Mouse (Mus musculus) liver, embryonic 16.5 days (tissue): ENCODE measurements at regions not wholly inside any gene's neighbourhood (a gene's known extent, or its start where the extent isn't known, plus 50 kb on each side); places are given as distances from the start of the nearest gene placed in this dataset.

Experiments
- ATAC-seq: fragments of 200-750 bp; cut with Nextera tagmentation; 2 replicates; pipeline ENCODE4 v1.8.0; 2017; ENCODE audit warnings: low read depth, mild to moderate bottlenecking, moderate number of reproducible peaks, moderate library complexity
- H3K27ac ChIP-seq: fragments of 300-500 bp; sonication (generic); 2 replicates; pipeline ENCODE4 v1.5.1; 2014; ENCODE audit warnings: mild to moderate bottlenecking, low read length
- H3K27me3 ChIP-seq: fragments of 300-500 bp; sonication (generic); 2 replicates; pipeline ENCODE4 v1.6.1; 2014; ENCODE audit warnings: low read depth, low read length, mixed read lengths; ENCODE audit not compliant: control insufficient read depth, insufficient read depth
- H3K36me3 ChIP-seq: fragments of 300-500 bp; sonication (generic); 2 replicates; pipeline ENCODE4 v1.6.1; 2014; ENCODE audit warnings: mild to moderate bottlenecking; ENCODE audit not compliant: control insufficient read depth, insufficient read depth
- H3K4me1 ChIP-seq: fragments of 300-500 bp; sonication (generic); 2 replicates; pipeline ENCODE4 v1.6.1; 2014; ENCODE audit warnings: low read depth, low read length, mixed read lengths; ENCODE audit not compliant: control insufficient read depth
- H3K4me2 ChIP-seq: fragments of 300-500 bp; sonication (generic); 2 replicates; pipeline ENCODE4 v1.6.1; 2014; ENCODE audit warnings: low read depth, low read length, mixed read lengths
- H3K4me3 ChIP-seq: fragments of 300-500 bp; sonication (generic); 2 replicates; pipeline ENCODE4 v1.5.1; 2014; ENCODE audit warnings: low read depth, mild to moderate bottlenecking, low read length
- H3K9ac ChIP-seq: fragments of 300-500 bp; sonication (generic); 2 replicates; pipeline ENCODE4 v1.6.1; 2014; ENCODE audit warnings: low read depth, low read length
- H3K9me3 ChIP-seq: fragments of 300-500 bp; sonication (generic); replicated peaks from 2 replicates; pipeline ENCODE4 v1.6.1; 2016; ENCODE audit warnings: low read length; ENCODE audit not compliant: control insufficient read depth
- WGBS: fragments of 180-500 bp; shearing (Covaris S2); extraction: QIAGEN DNeasy Blood & Tissue Kit; methylation state at CpG from one replicate; pipeline ENCODE4 v1.1.7; 2014; ENCODE audit not compliant: insufficient replicate concordance; 5-methylcytosine and 5-hydroxymethylcytosine counted together

- Histone ChIP-seq H3K4me2 (no peak overlapping the region), H3K4me1 (no peaks in the 10 kb centered on the region), H3K27ac (no peak overlapping the region), H3K36me3 (no peaks in the 10 kb centered on the region), H3K4me3 (no peak overlapping the region), H3K27me3 (no peaks in the 10 kb centered on the region), H3K9ac (no peak overlapping the region), H3K9me3 (no peaks in the 10 kb centered on the region)
- WGBS: 58% methylated on average over 1 of the region's 1 CpGs
- no peak for ATAC-seq
These were observed 345.0 kb upstream of the Irak1bp1 start for GRCm38 (mm10) chr9:82484341-82484740.

DNA sequence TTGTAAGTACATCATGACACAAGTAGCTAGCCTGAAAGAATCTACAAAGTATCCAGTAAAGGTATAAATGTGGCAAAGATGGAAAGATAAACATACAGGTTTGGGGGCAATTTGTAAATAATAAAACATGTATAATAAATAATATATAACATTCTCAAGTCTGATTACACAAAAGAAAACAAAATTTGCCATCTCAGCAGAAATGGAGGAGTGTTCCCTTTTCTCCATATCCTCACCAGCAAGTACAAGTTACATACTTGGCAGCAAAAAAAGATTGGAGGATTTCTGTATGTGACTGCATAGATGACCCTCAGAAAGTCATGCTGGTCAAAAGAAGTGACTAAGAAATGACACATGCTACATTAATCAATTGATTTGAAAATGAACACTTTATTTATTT lies 335.9 kb upstream of the Irak1bp1 start:
- Histone ChIP-seq H3K4me3 (no peak overlapping the region), H3K27me3 (no peaks in the 10 kb centered on the region), H3K9ac (no peak overlapping the region), H3K4me2 (no peak overlapping the region), H3K36me3 (no peaks in the 10 kb centered on the region), H3K4me1 (no peaks in the 10 kb centered on the region), H3K27ac (no peak overlapping the region), H3K9me3 (no peaks in the 10 kb centered on the region)
- no peak for ATAC-seq

DNA sequence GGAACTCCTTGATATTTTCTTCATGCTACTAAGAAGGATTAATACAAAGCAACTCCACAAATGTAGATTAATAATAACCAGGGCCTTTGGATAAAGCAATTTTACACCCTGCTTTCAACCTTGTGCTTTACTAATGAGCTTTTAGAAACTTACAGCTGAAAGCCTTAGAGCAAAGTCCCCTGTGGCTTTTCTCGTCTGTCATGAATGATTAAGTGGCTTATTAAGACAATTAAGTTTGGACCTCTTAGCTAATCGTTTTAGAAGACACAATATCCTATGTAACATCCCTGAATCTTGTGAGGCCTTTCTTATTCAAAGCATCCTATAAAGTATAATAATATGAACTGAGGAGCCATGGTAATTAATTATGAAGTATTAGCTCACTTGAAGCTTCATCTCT lies 319.3 kb upstream of the Irak1bp1 start:
- Histone ChIP-seq H3K9me3 (no peaks in the 10 kb centered on the region), H3K4me3 (no peak overlapping the region), H3K27me3 (no peaks in the 10 kb centered on the region), H3K4me2 (no peak overlapping the region), H3K4me1 (no peaks in the 10 kb centered on the region), H3K9ac (no peak overlapping the region), H3K36me3 (no peaks in the 10 kb centered on the region), H3K27ac (no peak overlapping the region)
- 24% methylated on average over 2 of the region's 2 CpGs for WGBS
- no peak for ATAC-seq

DNA sequence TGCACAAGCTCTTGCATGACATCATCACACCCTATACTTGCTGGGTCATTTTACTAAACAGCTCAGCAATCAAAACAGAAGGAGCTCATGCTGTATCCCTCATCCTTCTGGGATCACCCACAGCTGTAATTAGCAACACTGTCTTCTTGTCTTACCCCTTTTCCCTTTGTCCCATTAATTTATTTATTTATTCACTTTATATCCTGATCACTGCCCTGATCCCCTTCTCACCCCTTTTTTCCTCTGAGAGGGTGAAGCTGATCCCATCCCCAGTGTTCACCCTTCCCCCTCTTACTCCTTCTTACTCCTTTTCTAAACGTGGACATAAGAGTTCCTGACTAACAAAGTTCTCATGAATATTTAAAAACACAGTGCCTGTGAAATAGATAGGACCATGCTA lies 310.3 kb upstream of the Irak1bp1 start:
- H3K4me3 ChIP-seq: no peak overlapping the region
- H3K36me3 ChIP-seq: no peaks in the 10 kb centered on the region
- H3K9ac ChIP-seq: no peak overlapping the region
- H3K27me3 ChIP-seq: no peaks in the 10 kb centered on the region
- WGBS: 12% methylated on average over 1 of the region's 1 CpGs
- H3K4me2 ChIP-seq: no peak overlapping the region
- no peaks in the 10 kb centered on the region for H3K9me3 ChIP-seq
- no peak overlapping the region for H3K27ac ChIP-seq
- ATAC-seq: no peak
- no peaks in the 10 kb centered on the region for H3K4me1 ChIP-seq

- Histone ChIP-seq H3K4me3 (no peak overlapping the region), H3K9ac (no peak overlapping the region), H3K9me3 (no peaks in the 10 kb centered on the region), H3K4me2 (no peak overlapping the region), H3K27me3 (no peaks in the 10 kb centered on the region), H3K4me1 (no peaks in the 10 kb centered on the region), H3K36me3 (no peaks in the 10 kb centered on the region), H3K27ac (no peak overlapping the region)
- WGBS: 61% methylated on average over 8 of the region's 8 CpGs
- ATAC-seq: no peak
These were observed 301.4 kb upstream of the Irak1bp1 start for GRCm38 (mm10) chr9:82527867-82528385.

DNA sequence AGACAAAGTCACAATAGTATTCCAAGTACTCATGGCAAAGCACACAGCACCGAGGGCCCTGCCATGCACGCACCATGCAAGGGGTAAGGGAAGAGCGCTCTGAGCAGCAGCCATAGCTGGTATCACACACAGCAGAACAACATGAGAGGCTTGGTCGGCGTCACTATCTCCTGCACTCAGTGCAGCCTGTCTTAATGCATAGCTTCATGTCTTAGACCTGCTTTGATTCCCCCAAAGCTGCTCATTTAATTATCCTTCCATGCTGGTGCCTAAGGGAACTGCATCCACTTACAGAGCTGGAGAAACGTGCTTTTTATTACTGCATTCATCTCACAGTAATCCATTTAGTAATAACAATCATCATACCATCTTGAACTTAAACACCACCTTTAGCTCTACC lies 276.6 kb upstream of the Irak1bp1 start:
- H3K4me1 ChIP-seq: no peaks in the 10 kb centered on the region
- H3K4me3 ChIP-seq: no peak overlapping the region
- H3K4me2 ChIP-seq: no peak overlapping the region
- H3K27me3 ChIP-seq: no peaks in the 10 kb centered on the region
- no peaks in the 10 kb centered on the region for H3K36me3 ChIP-seq
- no peaks in the 10 kb centered on the region for H3K9me3 ChIP-seq
- no peak for ATAC-seq
- no peak overlapping the region for H3K27ac ChIP-seq
- H3K9ac ChIP-seq: no peak overlapping the region
- WGBS: 53% methylated on average over 6 of the region's 6 CpGs

DNA sequence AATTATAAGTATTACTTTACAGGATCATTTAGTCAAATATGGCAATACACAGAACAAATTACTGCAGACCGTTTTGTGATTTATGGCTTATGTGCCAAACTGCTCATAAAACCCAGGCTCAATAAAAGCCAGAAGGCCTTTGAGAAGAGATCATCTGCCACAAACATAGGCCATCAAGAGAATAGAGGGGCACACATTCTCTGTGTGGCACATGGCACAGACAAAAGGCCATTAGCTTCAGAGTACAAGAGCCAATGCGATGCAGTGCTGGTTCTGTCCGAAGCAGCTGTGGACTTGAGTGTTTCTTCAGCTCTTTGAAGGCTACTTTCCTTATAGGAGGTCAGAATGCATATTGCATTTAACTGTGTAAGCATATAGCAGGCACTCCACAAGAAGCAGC lies 276.1 kb upstream of the Irak1bp1 start:
- H3K36me3 ChIP-seq: no peaks in the 10 kb centered on the region
- no peaks in the 10 kb centered on the region for H3K27me3 ChIP-seq
- WGBS: 69% methylated on average over 3 of the region's 3 CpGs

GRCm38 (mm10) chr9:82562551-82563465 lies 266.5 kb upstream of the Irak1bp1 start:
- Histone ChIP-seq H3K9ac (no peak overlapping the region), H3K4me3 (no peak overlapping the region), H3K27ac (no peak overlapping the region), H3K4me1 (no peaks in the 10 kb centered on the region), H3K27me3 (no peaks in the 10 kb centered on the region), H3K36me3 (no peaks in the 10 kb centered on the region), H3K9me3 (no peaks in the 10 kb centered on the region), H3K4me2 (no peak overlapping the region)
- no peak for ATAC-seq
- WGBS: 33% methylated on average over 1 of the region's 1 CpGs

More for the DNA sequence above, 276.1 kb upstream of the Irak1bp1 start:
- H3K4me2 ChIP-seq: no peak overlapping the region
- ATAC-seq: no peak
- H3K9me3 ChIP-seq: no peaks in the 10 kb centered on the region
- no peaks in the 10 kb centered on the region for H3K4me1 ChIP-seq
- H3K4me3 ChIP-seq: no peak overlapping the region
- no peak overlapping the region for H3K9ac ChIP-seq
- H3K27ac ChIP-seq: no peak overlapping the region

GRCm38 (mm10) chr9:82581373-82582018 lies 247.8 kb upstream of the Irak1bp1 start:
- Histone ChIP-seq H3K4me1 (no peaks in the 10 kb centered on the region), H3K27me3 (no peaks in the 10 kb centered on the region), H3K9me3 (no peaks in the 10 kb centered on the region), H3K36me3 (no peaks in the 10 kb centered on the region), H3K4me3 (no peak overlapping the region), H3K9ac (no peak overlapping the region), H3K27ac (no peak overlapping the region), H3K4me2 (no peak overlapping the region)
- WGBS: 58% methylated on average over 4 of the region's 4 CpGs
- ATAC-seq: no peak
